Mouse (Mus musculus) embryo, embryonic 10.5 days (tissue): ENCODE data around the gene Gabarapl1.
A peak's percentile ranks its signal among the peaks of the same experiment; 100 is the strongest.
"Not testable (repeated sequence)": the region's sequence is repeated elsewhere in the genome, so short reads cannot be mapped to it uniquely, and the experiment has no call there.

Source experiments
- DNase-seq: peaks from one replicate; pipeline ENCODE4 v3.0.0-alpha.2; 2015; ENCODE audit warnings: low spot score

The Gabarapl1 gene

DNA sequence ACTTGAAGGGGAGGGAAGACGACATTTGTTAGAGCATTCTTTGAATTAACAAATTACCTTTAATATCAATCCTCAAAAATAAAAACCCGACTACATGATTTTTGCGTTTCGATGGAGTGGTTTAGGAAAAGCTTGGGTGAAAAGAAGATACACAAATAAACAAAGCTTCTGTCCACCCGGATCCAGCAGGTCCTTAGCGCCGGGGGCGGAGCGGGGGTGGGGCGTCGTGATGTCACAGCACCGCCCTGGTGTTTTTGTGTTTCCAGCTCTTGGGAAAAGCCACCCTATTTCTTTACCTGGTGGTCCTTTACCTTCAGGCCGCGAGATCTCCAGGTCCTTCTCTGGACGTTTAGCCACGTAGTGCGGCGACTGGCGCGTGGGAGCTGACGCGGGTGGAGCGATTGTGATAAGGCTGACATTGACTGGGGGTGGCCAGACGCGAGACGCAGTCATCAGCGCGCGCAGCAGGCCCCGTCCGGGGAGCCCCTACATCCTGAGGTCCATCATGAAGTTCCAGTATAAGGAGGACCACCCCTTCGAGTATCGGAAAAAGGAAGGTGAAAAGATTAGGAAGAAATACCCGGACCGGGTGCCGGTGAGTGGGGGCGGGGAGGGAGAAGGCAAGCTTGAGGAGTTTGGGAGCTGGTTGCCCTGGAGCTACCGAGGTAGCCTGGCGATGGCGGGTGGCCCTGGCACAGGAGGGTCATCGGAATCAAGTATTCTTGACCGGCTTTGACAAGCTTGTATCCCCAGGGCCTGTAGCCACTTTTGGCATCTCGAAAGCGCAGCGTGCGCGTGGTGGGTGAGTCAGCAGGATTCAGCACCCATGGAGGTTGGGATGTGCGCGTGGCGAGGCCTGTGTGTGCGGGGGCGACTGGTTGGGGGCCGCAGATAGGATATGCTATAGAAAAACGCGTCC lies at the start of gene Gabarapl1:
Gene Gabarapl1 (plus strand): TSS at position 219 of the 919 bp plus-strand sequence.
- DNase-seq, result peak; percentile 86

DNA sequence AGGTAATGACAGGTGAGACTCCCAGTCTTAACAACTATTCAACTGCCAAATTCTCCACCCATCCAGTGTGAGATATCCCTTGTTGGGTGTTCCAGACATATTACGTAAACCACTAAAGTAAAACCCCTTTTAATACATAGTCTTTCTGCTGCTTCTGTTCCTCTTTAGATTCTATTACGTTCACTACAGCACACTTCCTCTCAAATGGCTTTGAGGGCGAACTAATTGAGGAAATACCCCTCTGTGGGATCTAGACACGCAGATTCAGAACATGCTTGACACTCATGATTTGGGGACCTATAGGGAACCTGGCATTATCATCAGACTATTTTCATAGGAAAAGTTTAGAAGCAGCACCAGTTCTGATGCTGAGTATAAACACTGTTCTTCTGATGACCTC lies 38.0 kb upstream of the Gabarapl1 start:
- no peak for DNase-seq

DNA sequence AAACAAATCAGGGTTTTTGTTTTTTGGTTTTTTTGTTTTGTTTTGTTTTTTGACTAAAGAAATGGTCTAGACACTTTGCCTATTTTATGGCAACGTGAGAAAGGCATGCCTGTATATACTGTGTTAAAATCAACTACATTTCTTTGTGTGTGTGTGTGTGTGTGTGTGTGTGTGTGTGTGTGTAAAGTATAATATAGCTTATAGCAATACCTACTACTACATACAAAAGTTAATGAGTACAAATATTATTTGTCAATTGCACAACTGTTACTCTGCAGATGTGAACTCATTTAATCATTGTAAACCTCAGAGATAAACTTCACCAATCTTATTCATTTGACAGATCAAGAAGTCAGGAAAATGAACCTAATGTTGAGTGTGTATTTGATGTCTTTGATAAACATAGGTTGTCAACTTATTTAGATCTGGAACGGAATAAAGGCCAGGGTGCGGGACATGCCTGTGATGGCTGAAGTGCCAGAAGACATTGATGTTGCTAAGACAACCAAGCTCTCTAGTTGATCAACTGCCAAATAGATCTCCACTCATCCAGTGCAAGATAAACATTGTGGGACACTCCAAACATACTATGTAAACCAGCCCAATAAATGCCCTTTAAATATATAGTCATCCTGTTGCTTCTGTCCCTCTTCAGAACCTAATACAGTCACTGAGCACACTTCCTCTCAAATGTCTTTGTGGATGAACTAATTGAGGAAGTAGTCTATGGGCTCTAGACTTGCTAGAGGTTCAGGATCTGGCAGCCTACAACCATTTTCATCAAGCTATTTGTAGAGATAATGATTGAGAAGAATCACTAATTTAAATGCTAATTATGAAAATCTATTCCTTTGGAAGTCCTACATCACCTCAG lies 35.4 kb upstream of the Gabarapl1 start:
- no peak for DNase-seq

DNA sequence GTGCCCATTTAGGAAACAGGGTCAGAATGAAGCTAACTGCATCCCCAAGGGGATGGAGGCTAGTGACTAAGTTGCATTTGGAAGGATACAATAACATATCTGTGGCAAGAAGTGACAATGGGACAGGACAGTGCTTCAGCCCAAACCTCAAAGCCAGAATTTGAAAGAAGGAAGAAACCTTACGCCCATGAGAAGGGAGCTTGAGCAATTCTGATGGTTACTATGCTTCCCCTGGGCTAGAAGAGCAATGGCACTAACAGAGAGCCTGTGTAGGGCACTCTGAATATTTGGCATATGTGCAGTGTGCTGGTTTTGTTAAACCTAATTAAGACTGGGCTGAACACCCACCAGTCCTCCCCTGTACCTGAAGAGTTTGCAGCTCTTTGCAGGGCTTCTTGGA lies 33.4 kb upstream of the Gabarapl1 start:
- not testable (repeated sequence) for DNase-seq

DNA sequence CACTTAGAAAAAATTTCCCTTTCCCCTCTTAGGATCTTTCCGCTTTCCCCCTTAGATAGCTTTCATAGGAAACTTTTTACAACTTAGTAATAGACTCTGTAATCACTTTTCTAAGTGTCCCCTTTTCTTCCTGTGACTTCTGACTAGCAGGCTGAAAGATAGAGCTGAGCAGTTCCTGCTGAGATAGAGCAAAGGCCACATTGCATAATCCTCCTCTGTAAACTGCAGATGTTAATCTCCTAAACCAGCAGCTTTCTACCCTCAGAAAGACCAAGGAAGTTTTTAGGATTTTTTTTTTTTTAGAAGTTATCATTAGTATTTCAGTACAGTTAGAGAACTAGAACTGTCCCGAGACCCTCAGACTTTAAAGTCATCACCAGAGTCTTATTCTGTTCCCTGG lies 29.5 kb upstream of the Gabarapl1 start:
- peak; percentile 13 for DNase-seq

DNA sequence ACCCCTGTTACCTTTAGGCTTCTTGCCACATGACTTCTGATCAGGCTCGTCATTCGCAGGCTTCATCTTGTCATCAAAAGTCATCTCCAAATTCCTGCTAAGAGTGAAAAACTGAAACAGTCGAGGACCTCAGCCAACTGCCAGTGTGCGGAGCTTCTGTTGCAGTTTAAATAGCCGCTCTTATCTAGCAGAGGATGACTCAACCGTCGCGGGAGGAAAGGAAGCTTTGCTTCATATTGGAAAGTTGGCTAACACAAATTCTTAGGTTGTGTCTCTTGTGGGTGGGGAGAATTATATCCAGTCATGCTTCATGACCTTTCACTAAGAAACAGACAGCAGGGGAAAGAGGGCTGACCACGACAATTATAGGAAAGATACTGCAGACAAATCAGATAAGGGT lies 25.9 kb upstream of the Gabarapl1 start, which contains the start of gene Olr1:
Gene Olr1 (minus strand): TSS at position 142 of the 400 bp plus-strand sequence.
- DNase-seq, result no peak

DNA sequence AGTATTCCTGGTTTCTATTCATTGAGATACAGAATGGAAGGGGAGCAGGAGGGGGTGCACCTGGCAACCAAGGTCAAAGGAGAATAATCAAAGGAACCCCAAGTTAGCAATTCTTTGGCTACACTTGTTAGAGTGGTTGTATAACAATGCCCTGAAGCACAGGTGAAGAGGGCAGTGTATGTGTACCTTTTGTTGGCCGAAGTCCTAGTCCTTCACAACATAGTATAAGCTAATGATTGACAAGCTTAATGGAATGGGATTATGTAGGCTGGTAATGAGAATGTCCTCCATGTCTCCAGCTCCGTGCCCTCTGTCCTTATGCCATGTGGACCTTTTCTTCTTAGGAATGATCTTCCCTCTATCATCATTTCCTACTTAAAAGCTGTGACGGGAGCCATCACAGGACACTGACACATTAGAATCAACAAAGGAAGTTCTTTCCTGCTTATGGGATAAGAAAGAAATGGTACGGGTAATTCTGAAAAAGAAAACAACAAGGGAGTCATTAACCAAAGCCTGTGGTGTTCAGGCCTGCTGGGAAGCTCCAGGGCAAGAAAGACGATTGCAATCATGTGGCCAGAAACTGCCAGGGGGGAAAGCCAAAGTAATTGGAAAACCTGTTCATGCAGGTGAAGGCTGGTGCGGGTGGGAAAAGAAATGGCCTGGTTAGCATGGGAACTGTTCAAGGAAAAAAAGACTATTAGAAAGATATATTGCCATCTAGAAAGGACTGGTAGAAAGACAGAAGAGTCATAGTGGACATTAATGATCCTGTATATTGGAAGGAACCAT lies 22.6 kb upstream of the Gabarapl1 start:
- no peak for DNase-seq

DNA sequence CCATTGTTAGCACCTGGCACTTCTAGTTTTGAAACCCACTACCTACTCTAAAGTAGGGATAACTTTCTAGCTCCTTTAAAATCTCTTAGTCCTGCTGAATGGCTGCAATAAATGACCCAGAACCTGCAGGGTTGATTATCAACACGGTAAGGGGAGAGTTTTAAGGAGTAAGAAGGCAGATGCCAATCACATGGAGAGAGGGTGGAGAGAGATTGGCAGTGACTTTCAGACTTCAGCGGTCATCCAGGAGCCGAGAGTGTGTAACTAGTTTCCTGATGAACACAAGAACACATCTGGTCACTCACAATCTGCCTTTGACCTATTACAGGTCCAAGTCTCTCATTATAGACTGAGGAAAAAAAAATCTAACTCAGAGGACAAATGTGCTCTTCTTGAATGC lies 20.6 kb upstream of the Gabarapl1 start, which contains the start of gene Tmem52b:
Gene Tmem52b (plus strand): TSS at position 189 of the 400 bp plus-strand sequence.
- DNase-seq, result no peak

DNA sequence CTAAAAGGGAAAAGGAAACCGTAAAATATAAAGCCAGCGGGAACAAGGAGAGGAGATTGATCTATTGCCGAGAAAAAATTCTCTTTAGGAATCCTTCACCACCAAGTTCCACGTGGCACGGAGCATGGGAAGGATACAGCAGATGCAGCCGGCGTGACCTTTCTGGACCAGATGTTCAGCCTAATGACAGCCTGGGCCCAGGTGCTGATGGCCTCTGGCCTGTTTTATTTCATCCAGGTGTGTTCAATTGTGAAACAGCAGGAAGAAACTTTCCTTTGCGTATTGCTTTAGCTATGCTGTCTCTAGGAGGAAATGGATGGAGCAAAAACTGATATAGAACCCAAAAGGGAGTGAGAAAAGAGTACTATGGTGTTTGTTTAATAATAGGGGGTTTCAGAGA lies 20.1 kb upstream of the Gabarapl1 start:
- DNase-seq, result peak; percentile 37

DNA sequence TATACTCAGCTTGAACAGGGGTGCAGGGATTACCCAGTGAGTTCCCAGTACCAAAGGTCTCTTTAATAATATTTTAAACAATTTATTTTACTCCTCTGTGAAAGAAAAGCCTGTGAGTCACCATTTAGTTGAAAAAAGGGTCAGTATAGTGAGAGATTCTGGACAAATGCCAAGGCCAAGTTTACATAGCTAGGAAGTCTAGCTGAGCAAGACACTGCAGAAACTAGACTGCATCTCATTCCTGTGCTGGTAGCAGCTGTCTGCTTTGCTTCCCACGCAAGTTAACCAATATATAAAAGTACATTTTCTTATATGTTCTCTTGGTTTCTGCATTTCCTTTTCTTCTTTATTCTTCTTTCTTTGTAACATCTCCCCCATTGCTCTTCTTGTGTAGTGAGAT lies 19.6 kb upstream of the Gabarapl1 start:
- no peak for DNase-seq

DNA sequence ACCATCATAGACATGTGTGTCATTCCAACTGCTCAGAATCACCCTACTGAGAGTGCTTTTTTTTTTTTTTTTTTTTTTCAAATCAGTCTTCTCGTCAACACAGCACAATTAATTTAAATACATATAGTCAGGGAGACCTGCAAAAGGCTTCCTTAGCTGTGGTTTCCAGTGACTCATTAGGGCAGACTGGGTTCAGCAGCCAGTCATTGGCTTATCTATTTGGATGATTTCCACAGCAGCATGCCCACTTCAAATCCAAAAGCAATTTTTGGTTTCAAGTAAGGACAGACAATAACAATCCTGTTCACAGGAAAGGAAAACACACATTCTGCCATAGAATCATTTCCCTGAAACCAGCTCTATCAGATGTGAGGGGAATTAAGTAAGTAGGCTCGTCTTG lies 18.6 kb upstream of the Gabarapl1 start:
- DNase-seq, result no peak

DNA sequence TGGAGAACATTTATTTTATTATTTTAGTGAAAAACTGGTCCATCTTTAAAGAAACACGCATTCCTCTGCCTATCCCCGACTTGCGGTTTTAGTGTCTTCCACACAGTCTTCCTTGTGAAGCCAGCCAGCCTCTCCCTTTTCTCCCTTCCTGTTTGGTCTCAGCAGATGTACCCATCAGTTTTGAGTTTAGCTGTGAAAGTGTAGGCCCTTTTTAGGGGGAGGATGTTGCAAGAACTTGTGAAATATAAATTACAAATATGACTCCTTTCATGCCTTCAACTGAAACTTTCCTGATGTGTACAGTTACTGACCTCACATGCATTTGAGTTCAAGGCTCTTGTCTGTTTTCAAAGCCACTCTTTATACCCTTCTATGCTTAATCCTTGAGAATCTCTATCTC lies 17.9 kb upstream of the Gabarapl1 start:
- no peak for DNase-seq

DNA sequence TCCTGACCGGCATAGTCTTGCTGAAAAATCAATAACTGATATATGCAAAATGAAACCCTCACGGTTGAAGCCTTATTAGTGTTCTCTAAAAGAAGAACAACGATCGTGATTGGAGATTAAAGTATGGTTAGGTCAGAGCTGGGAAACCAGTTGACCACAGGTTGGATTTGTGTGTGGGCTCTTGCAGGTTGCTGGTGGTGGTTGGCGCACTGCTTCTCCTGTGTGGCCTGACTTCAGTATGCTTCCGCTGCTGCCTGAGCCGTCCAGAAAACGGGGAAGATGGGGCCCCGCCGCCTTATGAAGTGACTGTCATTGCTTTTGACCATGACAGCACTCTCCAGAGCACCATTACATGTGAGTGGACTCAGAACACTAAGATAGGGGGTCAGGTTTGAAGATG lies 16.6 kb upstream of the Gabarapl1 start:
- DNase-seq, result no peak

DNA sequence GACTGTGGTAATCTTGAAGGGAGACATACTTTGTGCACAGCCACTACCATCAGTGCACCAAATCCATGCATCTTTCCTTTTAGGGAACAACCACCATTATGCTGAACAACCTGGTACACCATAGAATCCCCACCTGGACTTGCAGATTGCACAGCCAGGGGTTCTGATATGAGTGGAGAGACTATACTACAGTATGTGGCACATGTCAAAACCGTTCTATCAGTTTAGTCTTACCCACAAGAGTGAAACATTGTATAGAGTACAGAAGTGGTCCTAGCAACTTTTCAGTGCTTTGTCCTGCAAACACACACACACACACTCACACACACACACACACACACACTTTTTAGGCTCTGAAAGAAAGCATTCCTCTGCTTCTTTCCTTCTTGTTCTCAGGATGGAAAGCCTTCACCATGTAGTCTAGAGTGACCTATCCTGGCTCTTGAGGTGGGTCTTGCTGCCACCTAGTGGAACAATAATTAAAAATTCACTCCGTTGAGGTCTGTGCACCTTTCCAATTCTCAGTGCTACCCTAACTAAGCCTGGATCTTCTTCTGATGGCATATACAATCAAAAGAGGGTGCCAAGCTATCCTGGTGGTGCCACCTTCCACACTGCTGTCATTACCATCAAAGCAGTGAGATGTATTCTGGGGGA lies 15.1 kb upstream of the Gabarapl1 start:
- DNase-seq, result peak; percentile 60

DNA sequence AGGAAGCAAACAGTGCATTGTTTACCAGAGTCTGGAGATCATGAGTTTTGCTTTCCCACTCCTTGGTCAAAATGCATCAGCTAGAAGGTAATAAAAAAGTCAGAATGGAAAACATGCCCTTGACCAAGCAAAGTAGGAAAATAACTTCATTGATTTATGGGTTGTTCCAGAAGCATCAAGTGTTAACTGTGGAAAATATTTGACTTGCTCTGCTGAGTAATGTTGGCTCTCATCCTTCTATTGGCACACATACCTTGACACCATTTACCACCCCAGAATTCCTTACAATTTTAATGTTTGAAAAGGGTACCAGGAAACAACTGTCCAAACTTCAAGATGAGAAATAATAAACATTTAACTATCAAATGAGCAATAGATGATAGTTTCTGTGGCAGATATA lies 6.9 kb upstream of the Gabarapl1 start:
- no peak for DNase-seq

DNA sequence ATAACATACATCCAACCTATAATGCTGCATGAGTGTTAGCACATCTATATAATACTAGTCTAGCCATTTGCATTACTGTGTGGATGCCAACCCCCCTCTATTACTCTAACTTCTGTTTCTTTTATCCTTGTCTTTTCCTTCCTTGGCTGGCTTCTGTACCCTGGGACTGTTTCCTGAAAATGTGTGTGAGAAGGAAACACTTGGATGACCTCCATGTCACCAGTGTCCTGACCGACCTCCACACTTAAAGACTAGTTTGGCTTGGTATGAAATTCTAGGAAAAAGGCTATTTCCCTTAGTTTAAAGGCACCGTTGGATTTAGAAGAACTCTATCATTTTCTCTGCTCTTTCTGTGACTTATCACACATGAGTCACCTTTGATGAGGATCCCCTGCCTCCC lies 5.5 kb upstream of the Gabarapl1 start:
- no peak for DNase-seq

DNA sequence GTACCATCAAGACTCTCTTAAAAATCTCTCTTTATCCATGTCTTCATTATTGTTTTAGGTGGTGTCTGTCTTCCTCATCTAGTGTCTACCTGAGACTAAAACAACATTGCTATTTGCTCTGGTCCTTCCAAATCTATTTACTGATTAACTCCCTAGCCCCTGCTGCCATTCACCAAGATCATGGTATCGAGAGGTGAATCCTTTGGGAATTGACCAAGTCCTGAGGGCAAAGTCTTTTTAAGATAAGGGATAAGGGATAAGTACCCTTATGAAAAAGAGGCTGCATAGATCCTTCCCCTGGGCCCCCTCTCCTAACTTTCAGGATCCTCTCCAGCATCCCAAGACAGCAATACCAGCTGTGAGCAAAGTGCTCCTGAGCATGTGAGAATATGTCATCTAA lies 3.4 kb upstream of the Gabarapl1 start:
- no peak for DNase-seq

DNA sequence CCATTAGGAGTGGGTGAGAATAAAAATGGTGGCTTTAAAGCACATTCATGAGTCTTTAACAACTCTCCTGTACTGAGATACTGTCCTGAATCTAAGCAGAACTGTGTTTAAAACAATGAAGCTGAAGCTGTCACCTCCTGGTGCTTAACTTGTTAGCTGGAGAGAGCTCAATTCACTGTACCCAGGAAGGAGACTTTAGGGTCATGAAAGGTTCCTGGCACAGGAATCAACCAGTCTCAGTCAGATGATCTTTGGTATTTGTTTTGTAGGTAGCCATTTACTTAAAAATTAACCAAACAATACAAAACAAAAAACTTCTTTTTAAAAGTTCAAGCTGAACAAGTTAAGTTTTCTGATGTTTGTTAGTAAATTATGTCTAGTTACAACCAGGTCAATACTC lies 2.7 kb upstream of the Gabarapl1 start:
- DNase-seq, result no peak

DNA sequence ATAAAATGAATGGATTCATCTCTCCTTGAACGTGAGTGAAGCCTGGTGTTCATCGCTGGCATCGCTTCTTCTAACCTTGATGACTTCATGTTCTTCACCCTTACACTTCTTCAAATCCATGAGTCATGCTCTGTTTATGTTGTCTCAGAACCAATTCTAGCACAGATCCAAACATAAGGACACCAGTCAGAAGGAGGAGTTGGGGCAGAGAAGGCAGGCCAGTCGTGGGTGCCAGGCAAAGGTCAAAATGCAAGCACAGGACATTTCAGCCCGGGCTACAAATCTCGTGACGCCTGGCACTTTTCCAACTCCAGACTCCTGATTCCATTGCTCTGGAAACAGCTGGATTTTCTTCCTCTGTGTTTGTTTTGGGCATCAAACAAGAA lies 411 bp upstream of the Gabarapl1 start:
- no peak for DNase-seq

DNA sequence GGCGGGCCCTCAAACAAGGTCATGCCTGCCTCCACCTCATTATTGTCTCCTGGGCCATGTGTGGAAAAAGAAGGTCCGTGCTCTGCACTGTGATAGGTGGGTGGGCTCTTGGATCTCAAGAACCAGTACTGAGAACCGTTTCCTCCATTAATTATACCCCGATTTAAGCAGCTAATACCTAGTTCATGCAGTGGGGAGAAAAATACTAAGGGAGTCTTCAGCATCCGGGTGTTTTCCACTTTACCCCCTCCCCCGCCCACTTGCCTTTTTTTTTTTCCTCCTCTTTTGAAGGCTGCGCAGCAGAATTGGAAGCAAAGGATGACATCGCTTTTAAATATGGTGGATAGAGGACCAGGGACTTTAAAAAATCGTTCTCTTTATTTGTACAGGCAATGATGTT lies 1.1 kb downstream of the Gabarapl1 start:
- peak; percentile 55 for DNase-seq

DNA sequence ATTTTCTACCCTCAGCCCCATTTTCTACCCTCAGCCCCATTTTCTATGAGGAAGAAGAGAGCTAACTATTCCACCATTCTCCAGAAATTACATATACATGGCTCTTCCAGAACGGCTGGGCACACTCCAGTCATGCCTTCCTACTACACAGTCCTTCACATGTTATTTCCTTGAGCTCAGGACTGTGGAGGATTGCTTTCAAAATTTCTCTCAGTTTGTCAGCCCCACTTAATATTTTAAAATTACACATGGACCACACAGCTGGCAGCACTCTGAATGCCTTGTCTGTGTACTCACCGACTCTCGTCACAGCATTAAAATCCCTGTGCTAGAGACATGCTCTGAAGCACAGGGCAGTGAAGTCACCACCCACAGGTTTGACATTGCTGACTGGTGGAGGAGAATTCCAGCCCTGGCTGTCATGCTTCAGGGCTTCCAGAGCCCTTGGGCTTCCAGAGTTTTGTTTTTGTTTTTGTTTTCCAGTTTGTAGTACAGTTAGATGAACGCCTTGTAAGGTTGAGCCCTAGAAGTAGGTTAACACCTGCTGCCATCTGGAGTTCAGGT lies 1.7 kb downstream of the Gabarapl1 start:
- no peak for DNase-seq
